Mouse (Mus musculus) myocyte (in vitro differentiated cells): ENCODE results near the gene Rpl11. TPM values are rescaled to one million over a fixed set of nuclear protein-coding genes. Genes with fewer than 3 reads are reported as not detected.
"Not testable (repeated sequence)": the region's sequence is repeated elsewhere in the genome, so short reads cannot be mapped to it uniquely, and the experiment has no call there.

ENCODE experiments used
- H3K27me3 ChIP-seq: one replicate; pipeline ENCODE4 v1.6.1; 2011; ENCODE audit not compliant: control insufficient read depth, insufficient read depth, insufficient read length
- H3K36me3 ChIP-seq: one replicate; pipeline ENCODE4 v1.6.1; 2011; ENCODE audit not compliant: control insufficient read depth, insufficient read depth
- H3K4me2 ChIP-seq: one replicate; pipeline ENCODE4 v1.6.1; 2011; ENCODE audit warnings: low read depth, control low read depth
- H3K4me3 ChIP-seq: one replicate; pipeline ENCODE4 v1.5.1; 2011; ENCODE audit warnings: mild to moderate bottlenecking, control low read depth, moderate library complexity
- H3K79me2 ChIP-seq: one replicate; pipeline ENCODE4 v1.6.1; 2011; ENCODE audit not compliant: control insufficient read depth, insufficient read depth
- H3ac ChIP-seq: one replicate; pipeline ENCODE4 v1.6.1; 2011; ENCODE audit not compliant: control insufficient read depth, insufficient read length
- CEBPB ChIP-seq: IDR thresholded peaks from 2 replicates; pipeline ENCODE4 v1.6.1; 2011; ENCODE audit warnings: mild to moderate bottlenecking, moderate library complexity; ENCODE audit not compliant: poor library complexity, insufficient read depth, severe bottlenecking
- E2F4 ChIP-seq: IDR thresholded peaks from one replicate; pipeline ENCODE4 v1.6.1; 2011; ENCODE audit warnings: mild to moderate bottlenecking, control low read depth, moderate library complexity; ENCODE audit not compliant: insufficient read depth
- MAX ChIP-seq: IDR thresholded peaks from one replicate; pipeline ENCODE4 v1.6.1; 2011; ENCODE audit warnings: low read depth, mild to moderate bottlenecking, control low read depth
- MYOD1 ChIP-seq, 3 experiments: IDR thresholded peaks; one replicate each; pipeline ENCODE4 v1.6.1; 2011; ENCODE audit warnings: control low read depth in 2 of 3, low read depth in 2 of 3, mild to moderate bottlenecking in 2 of 3, moderate library complexity in 1 of 3; ENCODE audit not compliant: insufficient read length in 2 of 3, control insufficient read depth in 1 of 3
- MYOG ChIP-seq, 3 experiments: IDR thresholded peaks; one replicate each; pipeline ENCODE4 v1.6.1; 2011; ENCODE audit warnings: control low read depth in 2 of 3, low read depth in 2 of 3, mild to moderate bottlenecking in 2 of 3; ENCODE audit not compliant: insufficient read length in 2 of 3, control insufficient read depth in 1 of 3, insufficient read depth in 1 of 3
- POLR2A ChIP-seq: IDR thresholded peaks from one replicate; pipeline ENCODE4 v1.6.1; 2011; ENCODE audit warnings: low read depth, mild to moderate bottlenecking, control low read depth, moderate library complexity; ENCODE audit not compliant: insufficient read length
- POLR2AphosphoS2 ChIP-seq: IDR thresholded peaks from one replicate; pipeline ENCODE4 v1.6.1; 2011; ENCODE audit warnings: low read depth, control low read depth; ENCODE audit not compliant: insufficient read length
- REST ChIP-seq: IDR thresholded peaks from one replicate; pipeline ENCODE4 v1.6.1; 2011; ENCODE audit warnings: mild to moderate bottlenecking, control low read depth, moderate library complexity; ENCODE audit not compliant: insufficient read depth, insufficient read length
- SRF ChIP-seq: IDR thresholded peaks from one replicate; pipeline ENCODE4 v1.6.1; 2011; ENCODE audit warnings: low read depth; ENCODE audit not compliant: control insufficient read depth, insufficient read length
- TCF12 ChIP-seq: IDR thresholded peaks from one replicate; pipeline ENCODE4 v1.6.1; 2011; ENCODE audit warnings: mild to moderate bottlenecking, control low read depth; ENCODE audit not compliant: poor library complexity, insufficient read depth, severe bottlenecking
- TCF3 ChIP-seq: IDR thresholded peaks from one replicate; pipeline ENCODE4 v1.6.1; 2011; ENCODE audit warnings: low read depth, control low read depth; ENCODE audit not compliant: insufficient read length
- USF1 ChIP-seq: IDR thresholded peaks from one replicate; pipeline ENCODE4 v1.6.1; 2011; ENCODE audit warnings: low read depth, mild to moderate bottlenecking, control low read depth, moderate library complexity
- polyA plus RNA-seq: library from polyadenylated mRNA; unstranded; fragments of >200 nt; fragmentation: generic; extraction: Trizol; gene quantifications from one replicate; pipeline ENCODE4 v1.2.1, GENCODE M21; 2012; ENCODE audit warnings: missing spikeins

Rpl11 gene
- polyA plus RNA-seq, 1 experiment, result 1,551 TPM

DNA sequence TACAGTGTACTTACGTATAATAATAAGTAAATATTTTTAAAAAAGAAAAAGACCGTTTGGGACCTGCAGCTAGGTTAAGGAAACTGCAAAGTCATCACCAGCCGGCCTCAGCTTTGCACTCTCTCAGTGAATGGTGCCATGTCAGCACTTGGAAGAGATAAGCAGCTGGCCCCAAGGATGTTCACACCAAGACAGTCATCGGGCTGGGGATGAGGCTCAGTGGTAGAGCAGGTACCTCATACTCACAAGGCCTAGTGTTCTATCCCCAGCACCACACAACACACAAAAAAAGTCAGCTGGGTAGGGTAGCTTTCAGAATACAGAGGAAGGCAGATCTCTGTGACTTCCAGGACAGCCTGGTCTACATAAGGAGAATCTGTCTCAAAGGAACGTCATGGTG is 68.0 kb downstream of the Rpl11 start:
- Histone ChIP-seq H3ac (no peak overlapping the region), H3K4me3 (no peak overlapping the region), H3K27me3 (no peaks in the 10 kb centered on the region), H3K36me3 (no peaks in the 10 kb centered on the region), H3K79me2 (peaks cover 12% of the 10 kb centered on the region), H3K4me2 (no peak overlapping the region)
- TF ChIP-seq REST, result no peak
- no peak for TF ChIP-seq CEBPB

DNA sequence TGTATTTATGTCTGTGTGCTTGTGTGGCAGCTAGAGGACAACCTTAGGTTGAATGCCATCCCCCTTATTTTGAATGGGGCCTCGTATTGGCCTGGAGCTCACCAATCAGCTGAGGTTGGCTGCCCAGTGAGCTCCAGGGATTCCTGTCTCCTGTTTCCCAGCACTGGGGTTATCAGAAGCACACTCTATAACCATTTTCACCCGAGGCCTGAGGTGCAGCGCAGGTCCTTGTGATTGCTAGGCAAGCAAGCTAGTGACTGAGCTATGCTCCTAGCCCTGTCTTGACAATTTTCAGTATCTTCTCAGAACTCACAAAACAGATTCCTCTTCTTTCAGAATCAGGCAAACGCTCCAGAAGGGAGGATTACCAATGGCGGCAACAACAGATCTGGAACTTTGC is 68.7 kb downstream of the Rpl11 start:
- no peaks in the 10 kb centered on the region for H3K27me3 ChIP-seq
- no peaks in the 10 kb centered on the region for H3K36me3 ChIP-seq
- H3ac ChIP-seq, result no peak overlapping the region
- no peak overlapping the region for H3K4me3 ChIP-seq
- H3K79me2 ChIP-seq, result peaks cover 12% of the 10 kb centered on the region
- TF ChIP-seq POLR2AphosphoS2, result no peak
- TF ChIP-seq E2F4, result no peak
- TF ChIP-seq MYOD1 (IDR thresholded peaks at IDR 0.05; ENCODE audit: control insufficient read depth in 1 of 3, insufficient read length in 2 of 3, low read depth in 2 of 3), result no peak
- TF ChIP-seq TCF3, result no peak
- TF ChIP-seq REST, result no peak
- no peak for TF ChIP-seq TCF12
- no peak for TF ChIP-seq MAX
- TF ChIP-seq POLR2A, result no peak
- no peak for TF ChIP-seq SRF
- TF ChIP-seq USF1, result no peak
- no peak for TF ChIP-seq CEBPB
- TF ChIP-seq MYOG (IDR thresholded peaks at IDR 0.05; ENCODE audit: control insufficient read depth in 1 of 3, insufficient read depth in 1 of 3, insufficient read length in 2 of 3, low read depth in 2 of 3), result no peak
- no peak overlapping the region for H3K4me2 ChIP-seq

DNA sequence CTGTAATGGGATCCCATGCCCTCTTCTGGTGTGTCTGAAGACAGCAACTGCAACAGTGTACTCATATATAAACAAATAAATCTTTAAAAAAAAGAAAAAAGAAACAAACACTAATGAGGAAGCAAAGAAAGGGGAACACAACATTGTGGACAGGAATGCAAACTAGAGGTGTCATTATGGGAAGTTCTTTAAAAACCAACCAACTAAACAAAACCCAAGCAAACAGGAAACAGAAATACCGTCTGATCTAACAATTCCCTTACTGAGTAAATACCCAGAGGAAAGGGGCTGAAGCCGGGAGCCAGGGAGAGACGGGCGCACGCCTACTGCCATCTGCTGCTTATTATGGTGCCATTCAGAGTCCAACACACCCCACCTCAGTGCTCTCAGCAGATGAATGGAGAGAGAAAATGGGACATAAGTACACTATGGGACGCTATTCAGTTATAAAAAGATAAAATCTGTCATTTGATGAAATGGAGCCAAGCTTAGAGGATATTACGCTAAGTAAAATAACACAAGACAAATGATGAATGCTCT is 71.6 kb downstream of the Rpl11 start:
- H3ac ChIP-seq, result no peak overlapping the region
- peaks cover 9% of the 10 kb centered on the region for H3K79me2 ChIP-seq
- no peaks in the 10 kb centered on the region for H3K27me3 ChIP-seq
- H3K4me3 ChIP-seq, result no peak overlapping the region
- H3K4me2 ChIP-seq, result no peak overlapping the region
- TF ChIP-seq MAX, result no peak
- TF ChIP-seq TCF3, result no peak
- TF ChIP-seq POLR2AphosphoS2, result no peak
- TF ChIP-seq CEBPB, result no peak
- TF ChIP-seq USF1, result no peak
- TF ChIP-seq MYOD1 (IDR thresholded peaks at IDR 0.05; ENCODE audit: control insufficient read depth in 1 of 3, insufficient read length in 2 of 3, low read depth in 2 of 3), result no peak
- no peak for TF ChIP-seq TCF12
- TF ChIP-seq POLR2A, result no peak
- TF ChIP-seq REST, result no peak
- no peak for TF ChIP-seq E2F4
- peaks cover 5% of the 10 kb centered on the region for H3K36me3 ChIP-seq

DNA sequence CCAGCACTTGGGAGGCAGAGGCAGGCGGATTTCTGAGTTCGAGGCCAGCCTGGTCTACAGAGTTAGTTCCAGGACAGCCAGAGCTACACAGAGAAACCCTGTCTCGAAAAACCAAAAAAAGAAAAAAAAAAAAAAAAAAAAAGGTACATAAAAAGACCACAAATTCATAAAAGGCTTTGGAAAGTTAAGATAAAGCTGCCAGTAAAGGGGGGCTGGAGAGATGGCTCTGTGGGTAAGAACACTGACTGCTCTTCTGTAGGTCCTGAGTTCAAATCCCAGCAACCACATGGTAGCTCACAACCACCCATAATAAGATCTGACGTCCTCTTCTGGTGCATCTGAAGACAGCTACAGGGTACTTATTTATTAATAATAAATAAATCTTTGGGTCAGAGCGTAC is 73.0 kb downstream of the Rpl11 start:
- H3ac ChIP-seq, H3K36me3 ChIP-seq, H3K79me2 ChIP-seq, H3K4me2 ChIP-seq, H3K27me3 ChIP-seq, H3K4me3 ChIP-seq: not testable (repeated sequence)

Other genes with a start within 250 kb of the Rpl11 start
- gene Srsf10, start 197.7 kb downstream of the Rpl11 start, polyA plus RNA-seq, result 22.3 TPM
- 45.2 TPM for gene Pnrc2, start 179.6 kb downstream of the Rpl11 start, polyA plus RNA-seq
- not detected for gene Cnr2, start 158.0 kb downstream of the Rpl11 start, polyA plus RNA-seq
- gene Fuca1, start 132.7 kb downstream of the Rpl11 start, polyA plus RNA-seq, result 29.8 TPM
- 44.1 TPM for gene Hmgcl, start 107.0 kb downstream of the Rpl11 start, polyA plus RNA-seq
- gene Gale, start 89.7 kb downstream of the Rpl11 start, polyA plus RNA-seq, result 51.3 TPM
- gene Lypla2, start 80.8 kb downstream of the Rpl11 start, polyA plus RNA-seq, result 60.9 TPM
- 35.2 TPM for gene Pithd1, start 66.2 kb downstream of the Rpl11 start, polyA plus RNA-seq
- gene Eloa, start 31.7 kb downstream of the Rpl11 start, polyA plus RNA-seq, result 17.2 TPM
- 15.2 TPM for gene Id3, start 90.1 kb upstream of the Rpl11 start, polyA plus RNA-seq
- 56.3 TPM for gene E2f2, start 119.0 kb upstream of the Rpl11 start, polyA plus RNA-seq
- 3.9 TPM for gene Asap3, start 152.9 kb upstream of the Rpl11 start, polyA plus RNA-seq
- 5.5 TPM for gene Tcea3, start 194.3 kb upstream of the Rpl11 start, polyA plus RNA-seq
- 9.4 TPM for gene Zfp46, start 231.3 kb upstream of the Rpl11 start, polyA plus RNA-seq